Mouse (Mus musculus) kidney, adult 2 months (tissue): ENCODE data around the gene Gm37240.

Experiments used
- CTCF ChIP-seq: fragments of 200-500 bp; conservative IDR thresholded peaks from 2 replicates; pipeline ENCODE4 v1.5.1; 2011; ENCODE audit warnings: low read depth, mild to moderate bottlenecking, control low read depth, low read length, moderate library complexity, mixed read lengths; ENCODE audit not compliant: insufficient read depth, insufficient read length
- POLR2A ChIP-seq: fragments of 200-500 bp; IDR thresholded peaks from one replicate; pipeline ENCODE4 v1.6.1; 2011; ENCODE audit warnings: low read depth, low read length, control low read depth

DNA sequence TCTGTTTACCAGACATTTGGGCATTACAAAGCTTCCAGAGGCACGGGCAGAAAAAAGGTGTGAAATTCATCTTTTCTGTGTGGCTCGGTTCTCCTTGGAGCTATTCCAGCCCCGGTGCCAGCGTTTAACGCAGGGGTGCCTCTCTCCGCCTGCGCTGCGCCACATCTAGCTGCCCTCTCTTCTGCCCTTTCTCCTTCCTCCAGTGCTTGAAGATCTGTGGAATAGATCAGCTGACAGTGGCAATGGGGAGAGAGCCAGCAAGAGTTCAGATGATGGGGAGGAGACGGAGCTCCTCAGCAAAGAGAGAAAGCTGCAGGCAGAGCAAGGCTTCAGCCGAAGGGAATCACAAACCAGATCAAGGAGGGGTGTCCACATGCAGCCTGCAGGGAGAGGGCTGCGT is 714.8 kb downstream of the Gm37240 start:
- TF ChIP-seq POLR2A (no peak), CTCF (no peak)
